Mouse (Mus musculus): Measurements from ENCODE around the gene Gm13285. TPM values are rescaled to one million over a fixed set of nuclear protein-coding genes. Genes with fewer than 3 reads are reported as not detected.
"Not testable (repeated sequence)": the region's sequence is repeated elsewhere in the genome, so short reads cannot be mapped to it uniquely, and the experiment has no call there.

Gm13285 gene
- polyA plus RNA-seq, 1 experiment from 2014 or later = 0.74 TPM

DNA sequence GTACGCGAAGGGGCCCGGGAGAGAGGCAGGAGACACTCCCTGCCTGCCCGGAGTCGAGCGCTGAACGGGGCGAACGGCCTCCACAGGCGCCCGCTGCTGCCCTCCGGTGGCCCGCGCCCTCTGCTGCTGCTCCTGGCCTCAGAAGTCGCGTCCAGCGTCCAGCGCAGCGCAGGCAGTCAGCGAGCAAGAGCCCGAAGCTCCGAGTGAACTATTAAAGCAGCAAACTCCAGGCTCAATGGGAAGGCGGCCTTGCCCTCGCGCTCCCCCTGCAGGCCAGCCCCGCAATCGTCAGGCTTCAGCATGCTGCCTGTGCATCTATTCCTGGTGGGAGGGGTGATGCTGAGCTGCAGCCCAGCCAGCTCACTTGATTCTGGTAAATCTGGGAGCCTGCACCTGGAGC is 14.1 kb upstream of the Gm13285 start, which contains the start of gene Gm13276:
Gene Gm13276 (plus strand): TSS at position 301 of the 400 bp plus-strand sequence.
- not testable (repeated sequence) for H3K4me1 ChIP-seq (ENCODE audit: control insufficient read depth, insufficient read depth, low read length); ATAC-seq (ENCODE audit: low read depth); DNase-seq (ENCODE audit: low spot score); H3K9ac ChIP-seq (ENCODE audit: low read depth, low read length); H3K36me3 ChIP-seq (ENCODE audit: control insufficient read depth, insufficient read depth, low read length); H3K4me3 ChIP-seq (ENCODE audit: low read depth, low read length); H3K4me2 ChIP-seq (ENCODE audit: low read depth, low read length); H3K27me3 ChIP-seq (replicated peaks; ENCODE audit: control insufficient read depth, insufficient read depth, low read length); H3K27ac ChIP-seq (replicated peaks; ENCODE audit: low read depth, low read length); H3K9me3 ChIP-seq (ENCODE audit: control insufficient read depth, low read length)
- WGBS = no CpG with 5 or more reads among the region's 27 CpGs

DNA sequence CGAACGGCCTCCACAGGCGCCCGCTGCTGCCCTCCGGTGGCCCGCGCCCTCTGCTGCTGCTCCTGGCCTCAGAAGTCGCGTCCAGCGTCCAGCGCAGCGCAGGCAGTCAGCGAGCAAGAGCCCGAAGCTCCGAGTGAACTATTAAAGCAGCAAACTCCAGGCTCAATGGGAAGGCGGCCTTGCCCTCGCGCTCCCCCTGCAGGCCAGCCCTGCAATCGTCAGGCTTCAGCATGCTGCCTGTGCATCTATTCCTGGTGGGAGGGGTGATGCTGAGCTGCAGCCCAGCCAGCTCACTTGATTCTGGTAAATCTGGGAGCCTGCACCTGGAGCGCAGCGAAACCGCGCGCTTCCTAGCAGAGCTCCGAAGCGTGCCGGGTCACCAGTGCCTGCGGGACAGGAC is 11.1 kb upstream of the Gm13285 start, which contains the start of gene Gm13277:
Gene Gm13277 (plus strand): TSS at position 231 of the 400 bp plus-strand sequence.
- not testable (repeated sequence) for H3K36me3 ChIP-seq (ENCODE audit: control insufficient read depth, insufficient read depth, low read length); H3K27ac ChIP-seq (replicated peaks; ENCODE audit: low read depth, low read length); ATAC-seq (ENCODE audit: low read depth); H3K4me2 ChIP-seq (ENCODE audit: low read depth, low read length); DNase-seq (ENCODE audit: low spot score); H3K4me1 ChIP-seq (ENCODE audit: control insufficient read depth, insufficient read depth, low read length); H3K9ac ChIP-seq (ENCODE audit: low read depth, low read length); H3K4me3 ChIP-seq (ENCODE audit: low read depth, low read length); H3K27me3 ChIP-seq (replicated peaks; ENCODE audit: control insufficient read depth, insufficient read depth, low read length); H3K9me3 ChIP-seq (ENCODE audit: control insufficient read depth, low read length)
- no CpG with 5 or more reads among the region's 28 CpGs for WGBS

DNA sequence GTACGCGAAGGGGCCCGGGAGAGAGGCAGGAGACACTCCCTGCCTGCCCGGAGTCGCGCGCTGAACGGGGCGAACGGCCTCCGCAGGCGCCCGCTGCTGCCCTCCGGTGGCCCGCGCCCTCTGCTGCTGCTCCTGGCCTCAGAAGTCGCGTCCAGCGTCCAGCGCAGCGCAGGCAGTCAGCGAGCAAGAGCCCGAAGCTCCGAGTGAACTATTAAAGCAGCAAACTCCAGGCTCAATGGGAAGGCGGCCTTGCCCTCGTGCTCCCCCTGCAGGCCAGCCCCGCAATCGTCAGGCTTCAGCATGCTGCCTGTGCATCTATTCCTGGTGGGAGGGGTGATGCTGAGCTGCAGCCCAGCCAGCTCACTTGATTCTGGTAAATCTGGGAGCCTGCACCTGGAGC is 8.2 kb upstream of the Gm13285 start, which contains the start of gene Gm13278:
Gene Gm13278 (plus strand): TSS at position 301 of the 400 bp plus-strand sequence.
- not testable (repeated sequence) for ATAC-seq (ENCODE audit: low read depth)

DNA sequence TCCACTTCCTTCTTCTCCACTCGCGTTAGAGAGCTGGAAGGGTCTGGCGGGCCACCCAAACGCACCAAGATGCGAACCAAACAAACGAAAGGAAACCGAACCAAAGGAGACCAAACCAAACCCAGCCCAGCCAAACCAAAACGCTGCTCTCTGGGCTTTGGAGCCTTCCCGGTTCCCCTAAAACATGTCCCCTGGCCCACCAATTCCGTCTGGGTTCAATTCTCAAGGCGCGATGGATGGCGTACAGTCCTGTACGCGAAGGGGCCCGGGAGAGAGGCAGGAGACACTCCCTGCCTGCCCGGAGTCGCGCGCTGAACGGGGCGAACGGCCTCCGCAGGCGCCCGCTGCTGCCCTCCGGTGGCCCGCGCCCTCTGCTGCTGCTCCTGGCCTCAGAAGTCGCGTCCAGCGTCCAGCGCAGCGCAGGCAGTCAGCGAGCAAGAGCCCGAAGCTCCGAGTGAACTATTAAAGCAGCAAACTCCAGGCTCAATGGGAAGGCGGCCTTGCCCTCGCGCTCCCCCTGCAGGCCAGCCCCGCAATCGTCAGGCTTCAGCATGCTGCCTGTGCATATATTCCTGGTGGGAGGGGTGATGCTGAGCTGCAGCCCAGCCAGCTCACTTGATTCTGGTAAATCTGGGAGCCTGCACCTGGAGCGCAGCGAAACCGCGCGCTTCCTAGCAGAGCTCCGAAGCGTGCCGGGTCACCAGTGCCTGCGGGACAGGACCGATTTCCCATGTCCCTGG is 5.4 kb upstream of the Gm13285 start, which contains the start of gene Gm13275:
Gene Gm13275 (plus strand): TSS at position 552 of the 740 bp plus-strand sequence.
- no CpG with 5 or more reads among the region's 52 CpGs for WGBS
- H3K9ac ChIP-seq (ENCODE audit: low read depth, low read length); DNase-seq (ENCODE audit: low spot score): not testable (repeated sequence)

More for the DNA sequence above, 8.2 kb upstream of the Gm13285 start, which contains the start of gene Gm13278:
- H3K4me2 ChIP-seq (ENCODE audit: low read depth, low read length); H3K9ac ChIP-seq (ENCODE audit: low read depth, low read length); H3K9me3 ChIP-seq (ENCODE audit: control insufficient read depth, low read length); DNase-seq (ENCODE audit: low spot score); H3K27me3 ChIP-seq (replicated peaks; ENCODE audit: control insufficient read depth, insufficient read depth, low read length); H3K4me3 ChIP-seq (ENCODE audit: low read depth, low read length); H3K27ac ChIP-seq (replicated peaks; ENCODE audit: low read depth, low read length); H3K4me1 ChIP-seq (ENCODE audit: control insufficient read depth, insufficient read depth, low read length); H3K36me3 ChIP-seq (ENCODE audit: control insufficient read depth, insufficient read depth, low read length): not testable (repeated sequence)
- WGBS = no CpG with 5 or more reads among the region's 28 CpGs

DNA sequence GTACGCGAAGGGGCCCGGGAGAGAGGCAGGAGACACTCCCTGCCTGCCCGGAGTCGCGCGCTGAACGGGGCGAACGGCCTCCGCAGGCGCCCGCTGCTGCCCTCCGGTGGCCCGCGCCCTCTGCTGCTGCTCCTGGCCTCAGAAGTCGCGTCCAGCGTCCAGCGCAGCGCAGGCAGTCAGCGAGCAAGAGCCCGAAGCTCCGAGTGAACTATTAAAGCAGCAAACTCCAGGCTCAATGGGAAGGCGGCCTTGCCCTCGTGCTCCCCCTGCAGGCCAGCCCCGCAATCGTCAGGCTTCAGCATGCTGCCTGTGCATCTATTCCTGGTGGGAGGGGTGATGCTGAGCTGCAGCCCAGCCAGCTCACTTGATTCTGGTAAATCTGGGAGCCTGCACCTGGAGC is 2.4 kb upstream of the Gm13285 start, which contains the start of gene Gm13279:
Gene Gm13279 (plus strand): TSS at position 301 of the 400 bp plus-strand sequence.
- H3K9me3 ChIP-seq (ENCODE audit: control insufficient read depth, low read length); H3K4me3 ChIP-seq (ENCODE audit: low read depth, low read length); H3K4me2 ChIP-seq (ENCODE audit: low read depth, low read length); H3K4me1 ChIP-seq (ENCODE audit: control insufficient read depth, insufficient read depth, low read length); H3K27me3 ChIP-seq (replicated peaks; ENCODE audit: control insufficient read depth, insufficient read depth, low read length); DNase-seq (ENCODE audit: low spot score); H3K9ac ChIP-seq (ENCODE audit: low read depth, low read length); H3K36me3 ChIP-seq (ENCODE audit: control insufficient read depth, insufficient read depth, low read length); H3K27ac ChIP-seq (replicated peaks; ENCODE audit: low read depth, low read length); ATAC-seq (ENCODE audit: low read depth): not testable (repeated sequence)
- WGBS = no CpG with 5 or more reads among the region's 28 CpGs

More for the DNA sequence above, 5.4 kb upstream of the Gm13285 start, which contains the start of gene Gm13275:
- not testable (repeated sequence) for H3K27ac ChIP-seq (replicated peaks; ENCODE audit: low read depth, low read length); H3K9me3 ChIP-seq (ENCODE audit: control insufficient read depth, low read length); H3K4me3 ChIP-seq (ENCODE audit: low read depth, low read length); H3K36me3 ChIP-seq (ENCODE audit: control insufficient read depth, insufficient read depth, low read length); H3K27me3 ChIP-seq (replicated peaks; ENCODE audit: control insufficient read depth, insufficient read depth, low read length); H3K4me2 ChIP-seq (ENCODE audit: low read depth, low read length); H3K4me1 ChIP-seq (ENCODE audit: control insufficient read depth, insufficient read depth, low read length); ATAC-seq (ENCODE audit: low read depth)

DNA sequence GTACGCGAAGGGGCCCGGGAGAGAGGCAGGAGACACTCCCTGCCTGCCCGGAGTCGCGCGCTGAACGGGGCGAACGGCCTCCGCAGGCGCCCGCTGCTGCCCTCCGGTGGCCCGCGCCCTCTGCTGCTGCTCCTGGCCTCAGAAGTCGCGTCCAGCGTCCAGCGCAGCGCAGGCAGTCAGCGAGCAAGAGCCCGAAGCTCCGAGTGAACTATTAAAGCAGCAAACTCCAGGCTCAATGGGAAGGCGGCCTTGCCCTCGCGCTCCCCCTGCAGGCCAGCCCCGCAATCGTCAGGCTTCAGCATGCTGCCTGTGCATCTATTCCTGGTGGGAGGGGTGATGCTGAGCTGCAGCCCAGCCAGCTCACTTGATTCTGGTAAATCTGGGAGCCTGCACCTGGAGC is 3.5 kb downstream of the Gm13285 start, which contains the start of gene Gm13287:
Gene Gm13287 (plus strand): TSS at position 301 of the 400 bp plus-strand sequence.
- H3K9ac ChIP-seq (ENCODE audit: low read depth, low read length); ATAC-seq (ENCODE audit: low read depth); H3K4me2 ChIP-seq (ENCODE audit: low read depth, low read length); H3K27me3 ChIP-seq (replicated peaks; ENCODE audit: control insufficient read depth, insufficient read depth, low read length); H3K4me1 ChIP-seq (ENCODE audit: control insufficient read depth, insufficient read depth, low read length); H3K27ac ChIP-seq (replicated peaks; ENCODE audit: low read depth, low read length); DNase-seq (ENCODE audit: low spot score); H3K4me3 ChIP-seq (ENCODE audit: low read depth, low read length); H3K9me3 ChIP-seq (ENCODE audit: control insufficient read depth, low read length); H3K36me3 ChIP-seq (ENCODE audit: control insufficient read depth, insufficient read depth, low read length): not testable (repeated sequence)
- no CpG with 5 or more reads among the region's 29 CpGs for WGBS

DNA sequence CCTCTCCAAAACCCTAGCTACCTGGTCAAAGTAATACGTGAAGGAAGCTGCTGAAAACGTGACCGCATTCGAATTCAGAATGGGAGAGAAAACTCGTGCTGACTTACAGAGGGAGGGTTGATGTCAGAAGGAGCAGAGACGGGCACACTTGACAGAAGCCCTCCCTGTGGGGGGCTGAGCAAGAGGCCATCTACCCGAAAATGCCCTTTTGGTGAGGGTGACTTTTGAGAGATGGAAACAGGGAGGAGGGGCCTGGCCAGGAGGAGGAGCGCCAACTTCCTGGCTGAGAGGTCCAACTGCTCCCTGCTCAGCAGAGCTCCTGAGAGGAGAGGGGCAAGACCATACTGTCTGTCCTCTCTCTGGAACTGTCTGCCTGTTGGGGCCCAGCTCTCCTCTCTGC is 5.8 kb downstream of the Gm13285 start, which contains the start of gene Gm13288:
Gene Gm13288 (plus strand): TSS at position 301 of the 400 bp plus-strand sequence.
- not testable (repeated sequence) for H3K9ac ChIP-seq (ENCODE audit: low read depth, low read length); ATAC-seq (ENCODE audit: low read depth); H3K27me3 ChIP-seq (replicated peaks; ENCODE audit: control insufficient read depth, insufficient read depth, low read length); H3K4me1 ChIP-seq (ENCODE audit: control insufficient read depth, insufficient read depth, low read length); H3K36me3 ChIP-seq (ENCODE audit: control insufficient read depth, insufficient read depth, low read length); DNase-seq (ENCODE audit: low spot score); H3K9me3 ChIP-seq (ENCODE audit: control insufficient read depth, low read length); H3K27ac ChIP-seq (replicated peaks; ENCODE audit: low read depth, low read length)
- no CpG with 5 or more reads among the region's 8 CpGs for WGBS
- Histone ChIP-seq H3K4me3 (ENCODE audit: low read depth, low read length) (peak within 1 kb of the TSS; percentile 20; the same call in 1 of the 2 replicates), H3K4me2 (ENCODE audit: low read depth, low read length) (peak within 1 kb of the TSS; percentile 32; the same call in 1 of the 2 replicates)

DNA sequence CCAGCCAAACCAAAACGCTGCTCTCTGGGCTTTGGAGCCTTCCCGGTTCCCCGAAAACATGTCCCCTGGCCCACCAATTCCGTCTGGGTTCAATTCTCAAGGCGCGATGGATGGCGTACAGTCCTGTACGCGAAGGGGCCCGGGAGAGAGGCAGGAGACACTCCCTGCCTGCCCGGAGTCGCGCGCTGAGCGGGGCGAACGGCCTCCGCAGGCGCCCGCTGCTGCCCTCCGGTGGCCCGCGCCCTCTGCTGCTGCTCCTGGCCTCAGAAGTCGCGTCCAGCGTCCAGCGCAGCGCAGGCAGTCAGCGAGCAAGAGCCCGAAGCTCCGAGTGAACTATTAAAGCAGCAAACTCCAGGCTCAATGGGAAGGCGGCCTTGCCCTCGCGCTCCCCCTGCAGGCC is 6.3 kb downstream of the Gm13285 start:
- H3K4me1 ChIP-seq (ENCODE audit: control insufficient read depth, insufficient read depth, low read length); H3K9ac ChIP-seq (ENCODE audit: low read depth, low read length); H3K9me3 ChIP-seq (ENCODE audit: control insufficient read depth, low read length); H3K36me3 ChIP-seq (ENCODE audit: control insufficient read depth, insufficient read depth, low read length); H3K27ac ChIP-seq (replicated peaks; ENCODE audit: low read depth, low read length); H3K27me3 ChIP-seq (replicated peaks; ENCODE audit: control insufficient read depth, insufficient read depth, low read length); DNase-seq (ENCODE audit: low spot score); ATAC-seq (ENCODE audit: low read depth): not testable (repeated sequence)
- Histone ChIP-seq H3K4me2 (ENCODE audit: low read depth, low read length) (peak overlapping the region; percentile 32; the same call in 1 of the 2 replicates), H3K4me3 (ENCODE audit: low read depth, low read length) (peak overlapping the region; percentile 20; the same call in 1 of the 2 replicates)
- no CpG with 5 or more reads among the region's 34 CpGs for WGBS
